Mouse (Mus musculus): ENCODE measurements around the gene Olfr1394.

DNA sequence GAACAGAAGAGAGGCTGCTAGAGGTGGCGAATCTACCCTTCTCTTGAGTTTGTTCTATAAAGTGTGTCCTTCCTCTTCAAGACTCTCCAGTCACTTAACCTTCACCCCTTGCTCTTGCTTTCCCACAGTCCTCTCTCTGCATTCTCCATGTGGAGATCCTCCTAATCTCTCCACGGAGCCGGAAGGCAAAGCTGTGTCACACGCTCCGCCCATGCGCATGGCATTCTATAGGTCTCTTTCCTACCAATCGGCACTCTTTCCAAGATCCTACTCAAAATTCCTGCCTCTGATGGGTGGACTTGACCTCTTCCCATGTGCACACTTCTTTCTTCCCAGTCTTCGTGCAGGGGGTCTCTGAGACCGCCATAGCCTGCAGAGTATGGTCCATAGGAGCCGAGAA, 33.5 kb downstream of the Olfr1394 start:
- no peak for TF ChIP-seq POLR2A (IDR thresholded peaks at IDR 0.05; ENCODE audit: low read depth, low read length)
- no peak for TF ChIP-seq CTCF (IDR thresholded peaks at IDR 0.05; ENCODE audit: borderline replicate concordance, insufficient read depth, low read length)

Measured in embryonic fibroblast, embryonic 13.5 days (primary cell).